Mouse (Mus musculus) embryonic facial prominence, embryonic 13.5 days (tissue): ENCODE data around the gene Coro1c. TPM values are rescaled to one million over a fixed set of nuclear protein-coding genes. Genes with fewer than 3 reads are reported as not detected.
A peak's percentile ranks its signal among the peaks of the same experiment; 100 is the strongest.
"Not testable (repeated sequence)": the region's sequence is repeated elsewhere in the genome, so short reads cannot be mapped to it uniquely, and the experiment has no call there.

Experiments
- ATAC-seq: fragments of 200-750 bp; cut with Nextera tagmentation; 2 replicates; pipeline ENCODE4 v1.8.0; 2017; ENCODE audit warnings: low read depth; ENCODE audit not compliant: insufficient number of reproducible peaks, insufficient read depth, low FRiP score, low TSS enrichment
- H3K27ac ChIP-seq: fragments of 300-500 bp; sonication (generic); 2 replicates; pipeline ENCODE4 v1.5.1; 2015; ENCODE audit warnings: moderate library complexity, mild to moderate bottlenecking, inconsistent platforms
- H3K27me3 ChIP-seq: fragments of 300-500 bp; sonication (generic); 2 replicates; pipeline ENCODE4 v1.6.1; 2015; ENCODE audit warnings: mild to moderate bottlenecking, inconsistent platforms
- H3K36me3 ChIP-seq: fragments of 300-500 bp; sonication (generic); 2 replicates; pipeline ENCODE4 v1.6.1; 2015; ENCODE audit warnings: mild to moderate bottlenecking, inconsistent platforms
- H3K4me1 ChIP-seq: fragments of 300-500 bp; sonication (generic); 2 replicates; pipeline ENCODE4 v1.6.1; 2015; ENCODE audit warnings: inconsistent platforms
- H3K4me2 ChIP-seq: fragments of 300-500 bp; sonication (generic); 2 replicates; pipeline ENCODE4 v1.6.1; 2015; ENCODE audit warnings: moderate library complexity, mild to moderate bottlenecking, inconsistent platforms
- H3K4me3 ChIP-seq: fragments of 300-500 bp; sonication (generic); 2 replicates; pipeline ENCODE4 v1.5.1; 2015; ENCODE audit warnings: mild to moderate bottlenecking, inconsistent platforms
- H3K9ac ChIP-seq: fragments of 300-500 bp; sonication (generic); 2 replicates; pipeline ENCODE4 v1.6.1; 2015; ENCODE audit warnings: mild to moderate bottlenecking, inconsistent platforms
- H3K9me3 ChIP-seq: fragments of 300-500 bp; sonication (generic); 2 replicates; pipeline ENCODE4 v1.6.1; 2016; ENCODE audit warnings: inconsistent platforms
- WGBS: fragments of 180-500 bp; shearing (Covaris S2); methylation state at CpG from one replicate; pipeline ENCODE4 v1.1.7; 2015; ENCODE audit warnings: mixed read lengths; 5-methylcytosine and 5-hydroxymethylcytosine counted together
- polyA plus RNA-seq: library from polyadenylated mRNA; unstranded; fragments of >200 nt; fragmentation: Nextera tagmentation; extraction: Ambion mirVana; gene quantifications from 2 replicates; pipeline ENCODE4 v1.2.1, GENCODE M21; 2015

Gene Coro1c
- polyA plus RNA-seq, 1 experiment from 2014 or later, result 88.9 TPM

- H3K9ac ChIP-seq, result no peak overlapping the region
- no peaks in the 10 kb centered on the region for H3K36me3 ChIP-seq
- 82% methylated on average over 4 of the region's 4 CpGs for WGBS
- H3K4me3 ChIP-seq, result no peak overlapping the region
- H3K9me3 ChIP-seq, result no peaks in the 10 kb centered on the region
- H3K4me2 ChIP-seq, result no peak overlapping the region
- no peaks in the 10 kb centered on the region for H3K4me1 ChIP-seq
- no peaks in the 10 kb centered on the region for H3K27me3 ChIP-seq
- no peak overlapping the region for H3K27ac ChIP-seq
- no peak for ATAC-seq
These were observed 84.3 kb downstream of the Coro1c start for GRCm38 (mm10) chr5:113824228-113824627.

GRCm38 (mm10) chr5:113818572-113818971 lies 90.0 kb downstream of the Coro1c start:
- no peak overlapping the region for H3K9ac ChIP-seq
- WGBS, result 68% methylated on average over 14 of the region's 14 CpGs
- H3K4me1 ChIP-seq, result peaks cover 8% of the 10 kb centered on the region
- peaks cover 4% of the 10 kb centered on the region; the same call in 1 of the 2 replicates for H3K27me3 ChIP-seq
- H3K27ac ChIP-seq, result no peak overlapping the region
- no peaks in the 10 kb centered on the region for H3K36me3 ChIP-seq
- no peak for ATAC-seq
- no peaks in the 10 kb centered on the region for H3K9me3 ChIP-seq
- H3K4me3 ChIP-seq, result no peak overlapping the region
- H3K4me2 ChIP-seq, result no peak overlapping the region

GRCm38 (mm10) chr5:113815638-113816152 lies 92.9 kb downstream of the Coro1c start:
- peaks cover 4% of the 10 kb centered on the region; the same call in 1 of the 2 replicates for H3K27me3 ChIP-seq
- H3K27ac ChIP-seq, result no peak overlapping the region; the same call in 1 of the 2 replicates
- no peak for ATAC-seq
- H3K36me3 ChIP-seq, result no peaks in the 10 kb centered on the region
- peaks cover 7% of the 10 kb centered on the region for H3K9me3 ChIP-seq
- peak overlapping the region; percentile 30; the same call in 1 of the 2 replicates for H3K4me2 ChIP-seq
- peaks cover 8% of the 10 kb centered on the region for H3K4me1 ChIP-seq
- H3K9ac ChIP-seq, result 0 out of 2 replicates have a peak overlapping the region, but pooled peaks have one; percentile 32
- 10% methylated on average over 15 of the region's 15 CpGs for whole genome bisulfite sequencing
- H3K4me3 ChIP-seq, result no peak overlapping the region

GRCm38 (mm10) chr5:113815041-113815389 lies 93.5 kb downstream of the Coro1c start:
- H3K27ac ChIP-seq, result no peak overlapping the region
- WGBS, result 52% methylated on average over 11 of the region's 11 CpGs
- peaks cover 8% of the 10 kb centered on the region for H3K9me3 ChIP-seq
- peaks cover 8% of the 10 kb centered on the region for H3K4me1 ChIP-seq
- H3K9ac ChIP-seq, result no peak overlapping the region
- no peaks in the 10 kb centered on the region for H3K36me3 ChIP-seq
- H3K4me2 ChIP-seq, result no peak overlapping the region
- no peak overlapping the region for H3K4me3 ChIP-seq
- ATAC-seq, result 0 out of 2 replicates have a peak, but pooled peaks have one; percentile 11
- H3K27me3 ChIP-seq, result peaks cover 4% of the 10 kb centered on the region; the same call in 1 of the 2 replicates

- 0 out of 2 replicates have a peak, but pooled peaks have one; percentile 38 for ATAC-seq
- peaks cover 4% of the 10 kb centered on the region; the same call in 1 of the 2 replicates for H3K27me3 ChIP-seq
- H3K4me1 ChIP-seq, result peaks cover 8% of the 10 kb centered on the region
- H3K4me3 ChIP-seq, result no peak overlapping the region
- H3K4me2 ChIP-seq, result no peak overlapping the region
- no peak overlapping the region for H3K27ac ChIP-seq
- peaks cover 8% of the 10 kb centered on the region for H3K9me3 ChIP-seq
- no peak overlapping the region for H3K9ac ChIP-seq
- H3K36me3 ChIP-seq, result no peaks in the 10 kb centered on the region
- WGBS, result 29% methylated on average over 27 of the region's 27 CpGs
These were observed 94.2 kb downstream of the Coro1c start for GRCm38 (mm10) chr5:113814111-113815040.

GRCm38 (mm10) chr5:113813608-113814007 lies 95.0 kb downstream of the Coro1c start:
- no peak overlapping the region for H3K4me3 ChIP-seq
- H3K27me3 ChIP-seq, result peaks cover 4% of the 10 kb centered on the region; the same call in 1 of the 2 replicates
- peaks cover 8% of the 10 kb centered on the region for H3K9me3 ChIP-seq
- peaks cover 14% of the 10 kb centered on the region for H3K4me1 ChIP-seq
- 22% methylated on average over 9 of the region's 9 CpGs for WGBS
- H3K9ac ChIP-seq, result no peak overlapping the region
- no peak overlapping the region for H3K4me2 ChIP-seq
- H3K27ac ChIP-seq, result no peak overlapping the region
- H3K36me3 ChIP-seq, result no peaks in the 10 kb centered on the region
- no peak for ATAC-seq

GRCm38 (mm10) chr5:113812638-113813037 lies 95.9 kb downstream of the Coro1c start:
- H3K36me3 ChIP-seq, result no peaks in the 10 kb centered on the region

GRCm38 (mm10) chr5:113811824-113812420 lies 96.6 kb downstream of the Coro1c start:
- ATAC-seq, H3K9ac ChIP-seq, H3K27ac ChIP-seq, H3K27me3 ChIP-seq, H3K36me3 ChIP-seq, H3K4me3 ChIP-seq, H3K9me3 ChIP-seq, H3K4me2 ChIP-seq: not testable (repeated sequence)
- H3K4me1 ChIP-seq, result peaks cover 29% of the 10 kb centered on the region
- WGBS, result 20% methylated on average over 11 of the region's 12 CpGs

More at GRCm38 (mm10) chr5:113812638-113813037, 95.9 kb downstream of the Coro1c start:
- WGBS, result 88% methylated on average over 2 of the region's 2 CpGs
- no peak for ATAC-seq
- H3K9me3 ChIP-seq, result peaks cover 8% of the 10 kb centered on the region
- peaks cover 4% of the 10 kb centered on the region; the same call in 1 of the 2 replicates for H3K27me3 ChIP-seq
- H3K27ac ChIP-seq, result no peak overlapping the region
- H3K4me3 ChIP-seq, result no peak overlapping the region
- no peak overlapping the region for H3K4me2 ChIP-seq
- H3K4me1 ChIP-seq, result peaks cover 23% of the 10 kb centered on the region
- H3K9ac ChIP-seq, result no peak overlapping the region

GRCm38 (mm10) chr5:113810111-113810510 lies 98.4 kb downstream of the Coro1c start:
- H3K9me3 ChIP-seq, result peaks cover 8% of the 10 kb centered on the region
- no peak for ATAC-seq

GRCm38 (mm10) chr5:113808177-113808576 lies 100.4 kb downstream of the Coro1c start:
- WGBS, result 14% methylated on average over 2 of the region's 2 CpGs
- Histone ChIP-seq H3K4me2 (peak overlapping the region; percentile 12), H3K36me3 (no peaks in the 10 kb centered on the region), H3K4me1 (peaks cover 44% of the 10 kb centered on the region), H3K4me3 (no peak overlapping the region), H3K9me3 (peaks cover 8% of the 10 kb centered on the region), H3K9ac (0 out of 2 replicates have a peak overlapping the region, but pooled peaks have one; percentile 28), H3K27me3 (no peaks in the 10 kb centered on the region), H3K27ac (peak overlapping the region; percentile 53)
- ATAC-seq, result peak; percentile 17; the same call in 1 of the 2 replicates

More at GRCm38 (mm10) chr5:113810111-113810510, 98.4 kb downstream of the Coro1c start:
- WGBS, result 89% methylated on average over 4 of the region's 4 CpGs
- H3K9ac ChIP-seq, result no peak overlapping the region
- H3K4me1 ChIP-seq, result peaks cover 27% of the 10 kb centered on the region
- peaks cover 4% of the 10 kb centered on the region; the same call in 1 of the 2 replicates for H3K27me3 ChIP-seq
- H3K36me3 ChIP-seq, result no peaks in the 10 kb centered on the region
- no peak overlapping the region for H3K27ac ChIP-seq
- H3K4me3 ChIP-seq, result no peak overlapping the region
- no peak overlapping the region for H3K4me2 ChIP-seq

- Histone ChIP-seq H3K27me3 (no peaks in the 10 kb centered on the region), H3K9me3 (peaks cover 8% of the 10 kb centered on the region), H3K36me3 (no peaks in the 10 kb centered on the region), H3K9ac (0 out of 2 replicates have a peak overlapping the region, but pooled peaks have one; percentile 28), H3K4me1 (peaks cover 44% of the 10 kb centered on the region), H3K4me2 (peak overlapping the region; percentile 12; the same call in 1 of the 2 replicates), H3K27ac (peak overlapping the region; percentile 53), H3K4me3 (no peak overlapping the region)
- 17% methylated on average over 9 of the region's 9 CpGs for WGBS
- no peak for ATAC-seq
These were observed 100.8 kb downstream of the Coro1c start for GRCm38 (mm10) chr5:113807712-113808111.
